Mouse (Mus musculus): ENCODE results near the gene Aqp7.

DNA sequence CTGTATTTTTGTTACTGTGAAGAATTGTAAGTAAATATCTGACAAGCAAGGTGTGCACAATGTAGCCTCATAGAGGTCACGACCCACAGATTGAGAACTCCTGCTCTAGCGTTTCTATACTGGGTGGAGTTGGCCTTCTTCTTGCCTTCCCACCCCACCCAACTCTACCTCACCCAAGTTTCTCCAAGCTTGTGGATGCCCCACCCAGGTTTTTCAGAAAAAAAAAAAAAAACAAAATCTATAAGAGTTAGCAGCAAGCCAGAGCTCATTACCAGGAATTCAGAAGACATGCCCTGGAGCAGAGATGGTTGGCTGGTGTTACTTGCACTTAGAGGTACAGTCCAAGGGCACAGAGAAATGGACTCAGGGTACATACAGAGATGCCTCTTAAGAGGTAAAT is 41.8 kb upstream of the Aqp7 start:
- no peak for TF ChIP-seq KAT2A (IDR thresholded peaks at IDR 0.05; ENCODE audit: insufficient replicate concordance, low read length)
- TF ChIP-seq ELF1 (IDR thresholded peaks at IDR 0.05; ENCODE audit: low read depth, low read length) = no peak
- no peak for TF ChIP-seq E2F4 (IDR thresholded peaks at IDR 0.05; ENCODE audit: insufficient replicate concordance, low read depth, low read length)
- TF ChIP-seq RCOR1 (conservative IDR thresholded peaks at IDR 0.05; ENCODE audit: low read depth, low read length) = no peak

Data from CH12.LX (cell line).